Mouse (Mus musculus) c-Kit-positive CD71-negative TER-119-negative erythroid progenitor cells, embryonic 14.5 days (primary cell): ENCODE measurements around the gene Dusp15.

Experiments used
- DNase-seq: peaks from one replicate; pipeline ENCODE4 v3.0.0-alpha.2; 2013; ENCODE audit warnings: low read depth

Dusp15 gene

GRCm38 (mm10) chr2:152951065-152951849, at the start of gene Dusp15:
Dusp15 (minus strand) TSS chr2:152951698.
- DNase-seq, result no peak

GRCm38 (mm10) chr2:152997046-152997445, 45.5 kb upstream of the Dusp15 start:
- DNase-seq, result no peak

DNA sequence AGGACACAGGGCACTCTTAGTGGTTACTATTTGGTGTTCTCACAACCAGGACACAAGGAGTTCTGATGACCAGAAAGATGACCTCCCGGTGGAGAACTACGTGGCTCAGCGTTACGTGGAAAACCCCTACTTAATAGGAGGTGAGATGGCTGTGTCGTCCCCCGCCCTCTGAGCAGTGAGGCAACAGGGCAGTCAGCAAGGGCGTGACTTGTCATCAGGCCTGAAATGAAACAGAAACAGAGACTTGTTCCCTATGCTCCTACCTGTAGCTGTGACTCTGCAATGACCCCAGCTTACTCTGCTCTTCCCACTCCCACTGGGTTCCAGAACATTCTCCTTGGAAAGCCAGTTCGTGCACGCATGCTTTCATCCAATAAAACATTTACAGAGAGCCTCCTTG, 40.0 kb upstream of the Dusp15 start:
- DNase-seq, result no peak

DNA sequence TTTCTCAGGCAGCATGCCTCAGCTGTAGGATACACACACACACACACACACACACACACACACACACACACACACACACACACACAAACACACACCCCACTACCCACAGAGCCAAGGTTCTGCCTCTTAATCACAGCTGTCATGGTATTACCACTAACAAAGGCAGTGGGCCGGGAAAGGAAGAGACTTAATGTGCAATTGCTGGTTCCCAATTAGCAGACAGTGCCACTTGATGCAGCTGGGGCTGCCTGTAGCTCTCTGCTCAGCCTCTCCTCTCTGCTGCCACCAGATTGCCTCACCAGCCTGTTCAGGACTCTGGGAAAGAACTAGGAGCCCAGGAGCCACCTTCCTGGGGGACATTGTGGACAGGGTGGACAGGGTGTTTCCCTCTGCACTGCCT, 34.1 kb upstream of the Dusp15 start:
- no peak for DNase-seq

DNA sequence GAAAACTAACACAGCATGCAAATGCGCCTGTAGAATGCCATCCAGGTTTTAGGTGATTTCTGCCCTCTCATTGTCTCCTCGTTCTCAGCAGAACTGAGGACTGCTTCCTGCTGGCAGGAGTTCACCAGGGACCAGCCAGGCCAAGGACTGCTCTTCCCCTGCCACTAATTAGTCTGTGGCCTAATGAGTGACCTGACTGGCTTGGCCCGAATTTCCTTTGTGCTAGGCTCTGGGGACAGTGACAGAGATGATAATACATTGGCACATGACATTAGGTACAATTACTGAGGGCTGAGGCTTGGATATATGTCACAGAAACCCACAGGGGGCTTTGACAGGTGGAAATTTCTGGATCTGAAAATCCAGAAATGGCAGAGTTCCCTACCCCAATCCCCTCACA, 25.5 kb upstream of the Dusp15 start:
- no peak for DNase-seq

GRCm38 (mm10) chr2:152965555-152965954, 14.1 kb upstream of the Dusp15 start:
- DNase-seq, result no peak

GRCm38 (mm10) chr2:152962091-152962793, 10.7 kb upstream of the Dusp15 start, which contains the start of gene Ttll9:
Ttll9 (plus strand) TSS chr2:152962485.
- DNase-seq, result peak; percentile 64

DNA sequence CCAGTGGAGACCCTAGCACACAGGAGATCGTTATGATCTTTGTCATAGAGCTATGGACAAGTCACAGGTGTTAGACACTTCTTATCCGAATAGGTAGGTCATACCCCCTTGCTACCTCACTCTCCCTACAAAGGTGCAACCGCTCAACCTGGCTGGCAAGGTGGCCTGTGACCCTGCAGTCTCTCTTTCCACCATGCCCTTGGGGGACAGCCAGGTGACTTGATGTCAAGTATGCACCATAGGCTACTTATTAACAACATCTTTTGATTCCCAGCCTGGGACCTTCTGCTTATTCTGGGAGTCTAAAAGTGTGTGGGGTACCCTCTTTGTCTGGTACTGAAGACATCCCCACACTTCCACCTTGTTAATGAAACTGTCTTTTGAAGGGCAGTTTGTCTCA, 6.6 kb upstream of the Dusp15 start:
- DNase-seq, result no peak

- DNase-seq, result no peak
These were observed 587 bp upstream of the Dusp15 start for GRCm38 (mm10) chr2:152951850-152952720.

GRCm38 (mm10) chr2:152950358-152951064, 987 bp downstream of the Dusp15 start:
- no peak for DNase-seq

- no peak for DNase-seq
These were observed 3.0 kb downstream of the Dusp15 start for GRCm38 (mm10) chr2:152948438-152949020.

GRCm38 (mm10) chr2:152947098-152947497, 4.4 kb downstream of the Dusp15 start:
- DNase-seq, result no peak

- no peak for DNase-seq
These were observed 7.5 kb downstream of the Dusp15 start for GRCm38 (mm10) chr2:152944013-152944412.

DNA sequence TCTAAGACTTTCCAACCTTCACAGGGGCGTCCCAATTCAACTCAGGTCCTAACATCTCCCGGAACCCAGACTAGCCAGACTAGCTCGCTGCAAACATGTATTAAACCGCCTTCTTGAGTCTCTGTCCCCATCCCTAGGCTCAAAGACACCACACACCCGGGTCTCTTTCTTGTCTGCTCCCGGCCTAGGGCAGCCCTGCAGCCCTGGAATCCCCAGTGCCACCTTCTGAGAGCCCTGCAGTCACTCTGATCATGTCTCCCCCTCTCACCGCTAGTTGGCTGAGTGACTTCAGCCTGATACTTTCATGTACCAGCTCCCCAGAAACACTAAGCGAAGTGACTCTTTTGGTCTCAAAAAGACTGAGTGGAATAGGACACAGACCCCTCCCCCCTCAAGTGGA, 7.9 kb downstream of the Dusp15 start:
- no peak for DNase-seq

DNA sequence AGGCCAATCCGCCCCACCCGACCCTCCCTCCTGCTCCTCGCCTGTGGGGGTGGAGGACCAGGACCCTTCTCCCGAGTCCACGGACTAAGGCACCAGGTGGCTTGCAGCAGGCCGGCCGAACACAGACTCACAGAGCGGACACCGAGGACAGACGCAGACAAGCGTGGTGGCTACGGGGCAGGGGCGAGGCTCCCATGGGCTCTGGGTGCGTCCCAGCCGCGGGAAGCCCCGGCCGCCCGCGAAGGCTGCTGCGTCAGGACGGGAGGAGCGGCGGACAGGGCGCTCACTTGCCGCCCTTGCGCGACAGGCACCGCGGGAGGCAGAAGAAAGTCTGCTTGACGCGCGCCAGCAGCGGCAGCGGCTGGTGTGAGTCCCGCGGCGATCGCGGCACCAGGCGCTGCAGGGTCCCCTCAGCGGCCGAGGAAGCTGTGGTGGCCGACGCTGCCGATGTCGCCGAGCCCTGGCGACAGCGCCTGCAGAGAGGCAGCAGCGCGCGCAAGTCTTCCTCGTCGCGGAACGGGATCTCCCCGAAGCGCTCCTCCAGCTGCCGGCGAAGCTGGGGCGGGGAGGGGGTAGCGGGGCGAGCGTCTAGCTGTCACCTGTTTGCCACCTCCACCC, 8.5 kb downstream of the Dusp15 start:
- DNase-seq, result no peak

GRCm38 (mm10) chr2:152941776-152942175, 9.7 kb downstream of the Dusp15 start:
- DNase-seq, result no peak

- DNase-seq, result no peak
These were observed 10.4 kb downstream of the Dusp15 start for GRCm38 (mm10) chr2:152941106-152941505.

GRCm38 (mm10) chr2:152939846-152940245, 11.7 kb downstream of the Dusp15 start:
- peak; percentile 70 for DNase-seq

DNA sequence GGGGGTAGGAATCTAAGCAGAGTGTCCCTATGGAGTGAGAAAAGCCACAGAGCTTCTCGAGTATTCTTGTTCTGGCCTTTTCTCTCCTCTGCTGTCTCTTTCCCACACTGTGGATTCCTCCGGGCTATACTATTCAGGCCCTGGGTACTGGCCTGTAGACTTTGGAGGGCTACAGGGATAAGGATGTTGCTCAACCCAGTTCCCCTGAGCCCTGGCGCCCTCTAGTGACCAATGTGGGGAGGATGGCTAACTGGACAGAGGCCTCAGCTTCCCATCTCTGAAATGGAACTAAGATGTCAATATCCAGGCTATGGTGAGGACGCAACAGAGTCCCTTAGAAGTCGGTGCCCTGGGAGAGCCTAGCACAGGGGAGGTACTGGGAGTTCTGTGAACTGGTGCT, 17.9 kb downstream of the Dusp15 start:
- peak; percentile 70 for DNase-seq

DNA sequence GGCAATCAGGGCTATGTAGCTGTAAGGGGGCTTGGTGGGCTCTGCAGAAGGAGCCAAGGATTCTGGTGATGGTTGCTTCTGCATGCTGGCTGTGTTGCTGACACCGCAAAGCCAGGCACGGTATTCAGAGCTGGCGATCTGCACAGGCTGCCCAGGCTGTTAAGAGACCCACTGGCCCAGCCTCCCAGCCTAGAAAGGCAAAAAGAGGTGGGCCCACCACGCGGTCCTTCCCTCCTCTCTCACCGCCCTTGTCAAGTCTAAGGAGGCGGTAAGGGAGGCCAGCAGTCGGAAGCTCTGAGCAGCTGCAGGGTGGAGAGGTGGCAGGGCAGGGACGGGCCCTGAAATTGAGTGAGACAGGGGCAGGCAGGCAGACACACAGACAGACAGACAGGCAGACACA, 18.4 kb downstream of the Dusp15 start, which contains the start of gene Foxs1:
Gene Foxs1 (minus strand): TSS at position 161 of the 400 bp plus-strand sequence.
- DNase-seq, result no peak
